Mouse (Mus musculus): ENCODE results near the gene Iffo1.
"Not testable (repeated sequence)": the region's sequence is repeated elsewhere in the genome, so short reads cannot be mapped to it uniquely, and the experiment has no call there.

DNA sequence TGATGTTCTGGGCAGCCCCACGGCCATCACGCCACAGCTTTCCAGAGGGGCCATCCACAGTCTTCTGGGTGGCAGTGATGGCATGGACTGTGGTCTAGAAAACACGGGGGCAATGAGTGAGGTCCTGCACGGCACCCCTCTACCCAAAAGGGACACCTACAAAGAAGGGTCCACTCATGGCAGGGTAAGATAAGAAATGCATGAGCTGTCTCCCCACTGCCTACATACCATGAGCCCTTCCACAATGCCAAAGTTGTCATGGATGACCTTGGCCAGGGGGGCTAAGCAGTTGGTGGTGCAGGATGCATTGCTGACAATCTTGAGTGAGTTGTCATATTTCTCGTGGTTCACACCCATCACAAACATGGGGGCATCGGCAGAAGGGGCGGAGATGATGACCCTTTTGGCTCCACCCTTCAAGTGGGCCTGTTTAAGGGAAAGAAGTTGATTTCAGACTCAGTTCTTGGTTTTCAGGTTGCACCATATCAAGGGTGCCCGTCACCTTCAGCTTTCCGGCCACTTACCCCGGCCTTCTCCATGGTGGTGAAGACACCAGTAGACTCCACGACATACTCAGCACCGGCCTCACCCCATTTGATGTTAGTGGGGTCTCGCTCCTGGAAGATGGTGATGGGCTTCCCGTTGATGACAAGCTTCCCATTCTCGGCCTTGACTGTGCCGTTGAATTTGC is 17.7 kb downstream of the Iffo1 start:
- not testable (repeated sequence) for TF ChIP-seq CTCF (IDR thresholded peaks at IDR 0.05; ENCODE audit: extremely low read depth, insufficient read depth, insufficient read length, insufficient replicate concordance); POLR2A (IDR thresholded peaks at IDR 0.05; ENCODE audit: low read depth, low read length)

Measured in spleen, adult 2 months (tissue).